Mouse (Mus musculus) lung, adult 2 months (tissue): ENCODE data around the gene Btg2.

Experiments used
- CTCF ChIP-seq: fragments of 200-500 bp; IDR thresholded peaks from 2 replicates; pipeline ENCODE4 v1.5.1; 2011; ENCODE audit warnings: mild to moderate bottlenecking, low read length, control low read depth; ENCODE audit not compliant: insufficient read depth
- POLR2A ChIP-seq: fragments of 200-500 bp; IDR thresholded peaks from 2 replicates; pipeline ENCODE4 v1.6.1; 2011; ENCODE audit warnings: low read depth, mild to moderate bottlenecking, control low read depth, low read length, borderline replicate concordance; ENCODE audit errors: extremely low read depth

GRCm38 (mm10) chr1:134086811-134087398, 8.0 kb upstream of the Btg2 start:
- no peak for TF ChIP-seq CTCF
- peak; percentile 34; the same call in 1 of the 2 replicates for TF ChIP-seq POLR2A
